Mouse (Mus musculus) layer of hippocampus, adult 11-12 months (tissue): Measurements from ENCODE around the gene Gm21820.
"Not testable (repeated sequence)": the region's sequence is repeated elsewhere in the genome, so short reads cannot be mapped to it uniquely, and the experiment has no call there.

Experiments used
- DNase-seq: peaks from one replicate; pipeline ENCODE4 v3.0.0; 2022; ENCODE audit warnings: low spot score

The Gm21820 gene

GRCm38 (mm10) chrY:5249341-5249740 is at the start of gene Gm21820:
Gene Gm21820 (minus strand): TSS chrY:5249441.
- not testable (repeated sequence) for DNase-seq
